Mouse (Mus musculus) heart, embryonic 16.5 days (tissue): ENCODE data around the gene Adgrg2. TPM values are rescaled to one million over a fixed set of nuclear protein-coding genes. Genes with fewer than 3 reads are reported as not detected.

Experiments
- ATAC-seq: fragments of 200-750 bp; cut with Nextera tagmentation; replicated peaks from 2 replicates; pipeline ENCODE4 v1.8.0; 2017; ENCODE audit warnings: moderate number of reproducible peaks; ENCODE audit not compliant: insufficient read depth, low FRiP score; ENCODE audit errors: extremely low read depth
- H3K27ac ChIP-seq: fragments of 300-500 bp; sonication (generic); 2 replicates; pipeline ENCODE4 v1.5.1; 2014; ENCODE audit warnings: mild to moderate bottlenecking, low read length, control low read depth, moderate library complexity
- H3K27me3 ChIP-seq: fragments of 300-500 bp; sonication (generic); 2 replicates; pipeline ENCODE4 v1.6.1; 2014; ENCODE audit warnings: low read length, mixed read lengths; ENCODE audit not compliant: control insufficient read depth, insufficient read depth
- H3K36me3 ChIP-seq: fragments of 300-500 bp; sonication (generic); 2 replicates; pipeline ENCODE4 v1.6.1; 2014; ENCODE audit not compliant: control insufficient read depth, insufficient read depth
- H3K4me1 ChIP-seq: fragments of 300-500 bp; sonication (generic); 2 replicates; pipeline ENCODE4 v1.6.1; 2014; ENCODE audit warnings: low read length, mixed read lengths; ENCODE audit not compliant: control insufficient read depth, insufficient read depth
- H3K4me2 ChIP-seq: fragments of 300-500 bp; sonication (generic); 2 replicates; pipeline ENCODE4 v1.6.1; 2014; ENCODE audit warnings: low read depth, mild to moderate bottlenecking, control low read depth, low read length
- H3K4me3 ChIP-seq: fragments of 300-500 bp; sonication (generic); 2 replicates; pipeline ENCODE4 v1.5.1; 2014; ENCODE audit warnings: mild to moderate bottlenecking, control low read depth, low read length
- H3K9ac ChIP-seq: fragments of 300-500 bp; sonication (generic); 2 replicates; pipeline ENCODE4 v1.6.1; 2014; ENCODE audit warnings: low read length, control low read depth
- H3K9me3 ChIP-seq: fragments of 300-500 bp; sonication (generic); replicated peaks from 2 replicates; pipeline ENCODE4 v1.6.1; 2016; ENCODE audit warnings: low read length; ENCODE audit not compliant: control insufficient read depth
- WGBS: fragments of 180-500 bp; shearing (Covaris S2); extraction: QIAGEN DNeasy Blood & Tissue Kit; methylation state at CpG from one replicate; pipeline ENCODE4 v1.1.7; 2014; 5-methylcytosine and 5-hydroxymethylcytosine counted together
- polyA plus RNA-seq: library from polyadenylated mRNA; unstranded; fragments of >200 nt; fragmentation: Nextera tagmentation; extraction: Ambion mirVana; gene quantifications from 2 replicates; pipeline ENCODE4 v1.2.1, GENCODE M21; 2015

The Adgrg2 gene
- polyA plus RNA-seq, 1 experiment from 2014 or later: 1.8 TPM

- Histone ChIP-seq H3K9ac (no peak overlapping the region), H3K27me3 (no peaks in the 10 kb centered on the region), H3K9me3 (no peaks in the 10 kb centered on the region), H3K4me1 (no peaks in the 10 kb centered on the region; the same call in 1 of the 2 replicates), H3K4me2 (no peak overlapping the region), H3K4me3 (no peak overlapping the region), H3K36me3 (no peaks in the 10 kb centered on the region), H3K27ac (no peak overlapping the region)
- WGBS: 34% methylated on average over 2 of the region's 3 CpGs
- no peak for ATAC-seq
These were observed 103.8 kb downstream of the Adgrg2 start for GRCm38 (mm10) chrX:160494333-160494732.

DNA sequence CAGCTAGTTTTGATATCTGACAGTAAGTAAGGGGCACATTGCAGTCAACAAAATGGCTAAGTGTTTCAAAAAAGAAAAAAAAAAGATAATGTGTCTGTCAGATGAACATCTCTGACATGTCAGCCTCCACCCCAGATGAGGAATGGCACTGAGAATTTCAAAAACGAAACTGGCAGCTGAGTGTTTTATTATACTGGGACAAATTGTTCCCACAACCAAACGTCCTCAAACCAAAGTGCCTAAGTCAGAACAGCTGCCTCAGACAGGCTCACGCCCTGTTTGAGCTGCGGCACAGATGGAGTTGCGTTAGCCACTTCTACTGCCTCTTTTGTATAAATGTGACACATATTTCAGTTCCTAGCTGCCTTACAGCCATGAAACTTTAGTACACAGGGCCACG lies 104.4 kb downstream of the Adgrg2 start:
- no peak for ATAC-seq
- Histone ChIP-seq H3K27ac (no peak overlapping the region), H3K4me2 (no peak overlapping the region), H3K27me3 (no peaks in the 10 kb centered on the region), H3K36me3 (no peaks in the 10 kb centered on the region), H3K9me3 (no peaks in the 10 kb centered on the region), H3K4me1 (no peaks in the 10 kb centered on the region; the same call in 1 of the 2 replicates), H3K9ac (no peak overlapping the region), H3K4me3 (no peak overlapping the region)
- WGBS: 67% methylated on average over 6 of the region's 6 CpGs

DNA sequence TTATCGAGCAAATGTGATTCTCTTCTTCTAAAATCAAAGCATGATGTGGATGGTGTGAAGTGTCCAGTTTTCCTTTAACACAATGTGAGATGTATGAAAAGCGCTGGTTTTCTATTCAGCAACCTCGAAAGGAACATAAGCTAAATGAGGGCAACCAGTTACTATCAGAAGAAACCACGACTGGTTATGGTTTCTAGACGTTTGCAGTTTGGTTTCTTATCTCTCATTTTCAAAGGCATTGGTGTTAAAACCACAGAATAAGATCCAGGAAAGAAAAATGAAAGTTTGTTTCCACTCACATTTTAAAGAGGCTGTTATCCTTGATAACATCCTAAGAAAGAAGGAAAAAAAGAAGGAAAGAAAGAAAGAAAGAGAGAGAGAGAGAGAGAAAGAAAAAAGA lies 106.0 kb downstream of the Adgrg2 start:
- ATAC-seq: no peak
- Histone ChIP-seq H3K4me1 (no peaks in the 10 kb centered on the region; the same call in 1 of the 2 replicates), H3K4me3 (no peak overlapping the region), H3K36me3 (no peaks in the 10 kb centered on the region), H3K9me3 (no peaks in the 10 kb centered on the region), H3K27me3 (no peaks in the 10 kb centered on the region), H3K9ac (no peak overlapping the region), H3K27ac (no peak overlapping the region), H3K4me2 (no peak overlapping the region)
- WGBS: 63% methylated on average over 5 of the region's 5 CpGs

DNA sequence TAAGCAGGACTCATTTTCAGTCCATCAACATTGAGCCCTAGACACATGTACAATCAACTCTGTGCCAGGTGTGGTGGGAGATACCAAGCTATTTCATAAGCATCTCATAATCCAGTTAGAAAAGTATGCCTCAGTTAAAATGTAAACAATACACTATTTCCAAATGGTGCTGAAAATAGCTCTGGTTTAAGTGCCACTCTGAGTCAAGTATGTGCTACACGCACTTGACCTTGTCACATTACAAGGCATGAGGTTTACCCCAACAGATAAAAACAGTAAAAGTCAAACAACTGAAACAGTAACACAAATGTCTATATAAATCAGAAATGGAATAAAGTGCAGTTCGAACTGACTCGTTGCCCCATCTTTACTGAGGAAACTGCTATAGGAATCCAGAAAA lies 110.6 kb downstream of the Adgrg2 start:
- no peaks in the 10 kb centered on the region for H3K27me3 ChIP-seq
- peaks cover 2% of the 10 kb centered on the region; the same call in 1 of the 2 replicates for H3K4me1 ChIP-seq
- no peak overlapping the region for H3K4me3 ChIP-seq
- WGBS: 62% methylated on average over 3 of the region's 3 CpGs
- no peak for ATAC-seq
- peak overlapping the region; percentile 88 for H3K27ac ChIP-seq
- no peak overlapping the region for H3K4me2 ChIP-seq
- H3K9ac ChIP-seq: no peak overlapping the region
- H3K9me3 ChIP-seq: no peaks in the 10 kb centered on the region
- no peaks in the 10 kb centered on the region for H3K36me3 ChIP-seq

- H3K4me3 ChIP-seq: peak overlapping the region; percentile 64
- peak; percentile 35; the same call in 1 of the 2 replicates for ATAC-seq
- WGBS: 26% methylated on average over 12 of the region's 12 CpGs
- peak overlapping the region; percentile 88 for H3K27ac ChIP-seq
- no peaks in the 10 kb centered on the region for H3K36me3 ChIP-seq
- H3K9ac ChIP-seq: peak overlapping the region; percentile 73
- H3K27me3 ChIP-seq: no peaks in the 10 kb centered on the region
- H3K4me2 ChIP-seq: peak overlapping the region; percentile 61
- peaks cover 2% of the 10 kb centered on the region; the same call in 1 of the 2 replicates for H3K4me1 ChIP-seq
- H3K9me3 ChIP-seq: no peaks in the 10 kb centered on the region
These were observed 111.2 kb downstream of the Adgrg2 start for GRCm38 (mm10) chrX:160501687-160502047.

GRCm38 (mm10) chrX:160502048-160503041 lies 111.9 kb downstream of the Adgrg2 start, which contains the start of gene Phka2:
Gene Phka2, plus strand, starts transcription at chrX:160502166.
- WGBS: 9% methylated on average over 59 of the region's 61 CpGs
- Histone ChIP-seq H3K27ac (peak within 1 kb of the TSS; percentile 88), H3K4me2 (peak within 1 kb of the TSS; percentile 61), H3K36me3 (no peaks in the 10 kb centered on the region), H3K27me3 (no peaks in the 10 kb centered on the region), H3K4me3 (peak within 1 kb of the TSS; percentile 64), H3K9ac (peak within 1 kb of the TSS; percentile 73), H3K9me3 (no peaks in the 10 kb centered on the region), H3K4me1 (peaks cover 2% of the 10 kb centered on the region; the same call in 1 of the 2 replicates)
- ATAC-seq: peak; percentile 94

- Histone ChIP-seq H3K4me1 (no peaks in the 10 kb centered on the region), H3K27ac (no peak overlapping the region), H3K9me3 (no peaks in the 10 kb centered on the region), H3K36me3 (no peaks in the 10 kb centered on the region), H3K9ac (no peak overlapping the region), H3K27me3 (no peaks in the 10 kb centered on the region; the same call in 1 of the 2 replicates), H3K4me3 (no peak overlapping the region), H3K4me2 (no peak overlapping the region)
- 36% methylated on average over 1 of the region's 1 CpGs for WGBS
- no peak for ATAC-seq
These were observed 118.6 kb downstream of the Adgrg2 start for GRCm38 (mm10) chrX:160509046-160509445.

GRCm38 (mm10) chrX:160510197-160510596 lies 119.7 kb downstream of the Adgrg2 start:
- Histone ChIP-seq H3K36me3 (no peaks in the 10 kb centered on the region), H3K9ac (no peak overlapping the region), H3K27me3 (no peaks in the 10 kb centered on the region; the same call in 1 of the 2 replicates), H3K4me2 (no peak overlapping the region), H3K9me3 (no peaks in the 10 kb centered on the region), H3K27ac (no peak overlapping the region), H3K4me3 (no peak overlapping the region), H3K4me1 (no peaks in the 10 kb centered on the region)
- no peak for ATAC-seq
- 55% methylated on average over 2 of the region's 2 CpGs for WGBS

DNA sequence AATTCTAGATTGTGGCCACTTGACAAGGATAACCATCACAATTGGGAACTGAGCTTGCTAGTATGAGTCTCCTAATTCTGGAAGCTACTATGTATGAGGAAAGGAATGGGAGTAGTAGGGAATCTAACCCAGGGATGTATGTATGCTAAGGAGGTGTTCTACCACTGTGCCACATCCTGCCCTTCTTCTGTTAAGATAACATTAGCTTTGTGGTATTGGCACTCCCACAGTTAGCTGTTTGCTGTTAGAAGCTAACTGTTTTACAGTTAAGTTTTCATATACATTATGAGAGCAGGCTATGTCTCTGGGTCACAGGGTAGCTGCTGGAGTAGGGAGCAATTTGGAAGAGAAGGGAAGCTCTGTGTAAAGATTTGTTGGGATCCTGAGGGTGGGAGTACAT lies 125.5 kb downstream of the Adgrg2 start:
- Histone ChIP-seq H3K9me3 (no peaks in the 10 kb centered on the region), H3K27me3 (no peaks in the 10 kb centered on the region; the same call in 1 of the 2 replicates), H3K4me2 (no peak overlapping the region), H3K27ac (no peak overlapping the region), H3K4me1 (no peaks in the 10 kb centered on the region), H3K9ac (no peak overlapping the region), H3K36me3 (no peaks in the 10 kb centered on the region), H3K4me3 (no peak overlapping the region)
- ATAC-seq: no peak
